Mouse (Mus musculus) heart, embryonic 16.5 days (tissue): Measurements from ENCODE around the gene Ccnt1. TPM values are rescaled to one million over a fixed set of nuclear protein-coding genes. Genes with fewer than 3 reads are reported as not detected.
"Not testable (repeated sequence)": the region's sequence is repeated elsewhere in the genome, so short reads cannot be mapped to it uniquely, and the experiment has no call there.

Experiments
- ATAC-seq: fragments of 200-750 bp; cut with Nextera tagmentation; replicated peaks from 2 replicates; pipeline ENCODE4 v1.8.0; 2017; ENCODE audit warnings: moderate number of reproducible peaks; ENCODE audit not compliant: insufficient read depth, low FRiP score; ENCODE audit errors: extremely low read depth
- H3K27ac ChIP-seq: fragments of 300-500 bp; sonication (generic); 2 replicates; pipeline ENCODE4 v1.5.1; 2014; ENCODE audit warnings: mild to moderate bottlenecking, low read length, control low read depth, moderate library complexity
- H3K27me3 ChIP-seq: fragments of 300-500 bp; sonication (generic); 2 replicates; pipeline ENCODE4 v1.6.1; 2014; ENCODE audit warnings: low read length, mixed read lengths; ENCODE audit not compliant: control insufficient read depth, insufficient read depth
- H3K36me3 ChIP-seq: fragments of 300-500 bp; sonication (generic); 2 replicates; pipeline ENCODE4 v1.6.1; 2014; ENCODE audit not compliant: control insufficient read depth, insufficient read depth
- H3K4me1 ChIP-seq: fragments of 300-500 bp; sonication (generic); 2 replicates; pipeline ENCODE4 v1.6.1; 2014; ENCODE audit warnings: low read length, mixed read lengths; ENCODE audit not compliant: control insufficient read depth, insufficient read depth
- H3K4me2 ChIP-seq: fragments of 300-500 bp; sonication (generic); 2 replicates; pipeline ENCODE4 v1.6.1; 2014; ENCODE audit warnings: low read depth, mild to moderate bottlenecking, control low read depth, low read length
- H3K4me3 ChIP-seq: fragments of 300-500 bp; sonication (generic); 2 replicates; pipeline ENCODE4 v1.5.1; 2014; ENCODE audit warnings: mild to moderate bottlenecking, control low read depth, low read length
- H3K9ac ChIP-seq: fragments of 300-500 bp; sonication (generic); 2 replicates; pipeline ENCODE4 v1.6.1; 2014; ENCODE audit warnings: low read length, control low read depth
- H3K9me3 ChIP-seq: fragments of 300-500 bp; sonication (generic); replicated peaks from 2 replicates; pipeline ENCODE4 v1.6.1; 2016; ENCODE audit warnings: low read length; ENCODE audit not compliant: control insufficient read depth
- WGBS: fragments of 180-500 bp; shearing (Covaris S2); extraction: QIAGEN DNeasy Blood & Tissue Kit; methylation state at CpG from one replicate; pipeline ENCODE4 v1.1.7; 2014; 5-methylcytosine and 5-hydroxymethylcytosine counted together
- polyA plus RNA-seq: library from polyadenylated mRNA; unstranded; fragments of >200 nt; fragmentation: Nextera tagmentation; extraction: Ambion mirVana; gene quantifications from 2 replicates; pipeline ENCODE4 v1.2.1, GENCODE M21; 2015

Gene Ccnt1
- polyA plus RNA-seq, 1 experiment from 2014 or later = 41.2 TPM

GRCm38 (mm10) chr15:98527056-98527771 lies 43.5 kb downstream of the Ccnt1 start:
- no peak overlapping the region for H3K9ac ChIP-seq
- no peak overlapping the region for H3K4me2 ChIP-seq
- WGBS = 92% methylated on average over 5 of the region's 5 CpGs
- no peaks in the 10 kb centered on the region for H3K27me3 ChIP-seq
- H3K4me1 ChIP-seq = peaks cover 1% of the 10 kb centered on the region
- no peaks in the 10 kb centered on the region for H3K9me3 ChIP-seq
- no peak overlapping the region for H3K27ac ChIP-seq
- ATAC-seq = no peak
- peaks cover 79% of the 10 kb centered on the region for H3K36me3 ChIP-seq
- H3K4me3 ChIP-seq = no peak overlapping the region

- H3K27me3 ChIP-seq = no peaks in the 10 kb centered on the region
- H3K4me1 ChIP-seq = no peaks in the 10 kb centered on the region
- H3K36me3 ChIP-seq = peaks cover 80% of the 10 kb centered on the region
- 59% methylated on average over 5 of the region's 5 CpGs for WGBS
- H3K27ac ChIP-seq = no peak overlapping the region
- no peak overlapping the region for H3K4me2 ChIP-seq
- H3K9ac ChIP-seq = no peak overlapping the region
- no peak for ATAC-seq
- no peaks in the 10 kb centered on the region for H3K9me3 ChIP-seq
- no peak overlapping the region for H3K4me3 ChIP-seq
These were observed 44.7 kb downstream of the Ccnt1 start for GRCm38 (mm10) chr15:98526057-98526456.

GRCm38 (mm10) chr15:98521245-98521644 lies 49.5 kb downstream of the Ccnt1 start:
- H3K36me3 ChIP-seq = peaks cover 59% of the 10 kb centered on the region
- H3K9me3 ChIP-seq = no peaks in the 10 kb centered on the region

GRCm38 (mm10) chr15:98517380-98518355 lies 53.1 kb downstream of the Ccnt1 start:
- Histone ChIP-seq H3K4me3 (no peak overlapping the region), H3K9ac (no peak overlapping the region), H3K27ac (no peak overlapping the region), H3K4me1 (peaks cover 7% of the 10 kb centered on the region), H3K27me3 (no peaks in the 10 kb centered on the region), H3K4me2 (no peak overlapping the region), H3K9me3 (no peaks in the 10 kb centered on the region; the same call in 1 of the 2 replicates), H3K36me3 (peaks cover 31% of the 10 kb centered on the region)
- WGBS = 67% methylated on average over 16 of the region's 16 CpGs
- ATAC-seq = no peak

More at GRCm38 (mm10) chr15:98521245-98521644, 49.5 kb downstream of the Ccnt1 start:
- H3K4me2 ChIP-seq = no peak overlapping the region
- no peak overlapping the region for H3K4me3 ChIP-seq
- 91% methylated on average over 3 of the region's 3 CpGs for WGBS
- no peak for ATAC-seq
- H3K9ac ChIP-seq = no peak overlapping the region
- H3K27me3 ChIP-seq = no peaks in the 10 kb centered on the region
- no peaks in the 10 kb centered on the region for H3K4me1 ChIP-seq
- H3K27ac ChIP-seq = no peak overlapping the region

- H3K4me3 ChIP-seq, H3K4me2 ChIP-seq, H3K27ac ChIP-seq, H3K9me3 ChIP-seq, H3K27me3 ChIP-seq, H3K9ac ChIP-seq, ATAC-seq: not testable (repeated sequence)
- peaks cover 18% of the 10 kb centered on the region for H3K4me1 ChIP-seq
- WGBS = 51% methylated on average over 2 of the region's 2 CpGs
- H3K36me3 ChIP-seq = peaks cover 15% of the 10 kb centered on the region
These were observed 55.9 kb downstream of the Ccnt1 start for GRCm38 (mm10) chr15:98514845-98515244.

GRCm38 (mm10) chr15:98514146-98514545 lies 56.6 kb downstream of the Ccnt1 start:
- peaks cover 18% of the 10 kb centered on the region for H3K4me1 ChIP-seq
- no peak overlapping the region for H3K9ac ChIP-seq
- no peak overlapping the region for H3K4me2 ChIP-seq
- no peak for ATAC-seq
- no peaks in the 10 kb centered on the region for H3K27me3 ChIP-seq
- H3K4me3 ChIP-seq = no peak overlapping the region
- no peaks in the 10 kb centered on the region; the same call in 1 of the 2 replicates for H3K9me3 ChIP-seq
- H3K36me3 ChIP-seq = peaks cover 10% of the 10 kb centered on the region
- WGBS = 77% methylated on average over 8 of the region's 8 CpGs
- H3K27ac ChIP-seq = no peak overlapping the region

GRCm38 (mm10) chr15:98513676-98514075 lies 57.0 kb downstream of the Ccnt1 start:
- 77% methylated on average over 3 of the region's 3 CpGs for WGBS
- not testable (repeated sequence) for H3K27ac ChIP-seq, H3K4me3 ChIP-seq, H3K9me3 ChIP-seq, ATAC-seq, H3K9ac ChIP-seq, H3K27me3 ChIP-seq, H3K4me2 ChIP-seq
- Histone ChIP-seq H3K36me3 (peaks cover 10% of the 10 kb centered on the region), H3K4me1 (peaks cover 18% of the 10 kb centered on the region)

GRCm38 (mm10) chr15:98512799-98513321 lies 57.9 kb downstream of the Ccnt1 start:
- Histone ChIP-seq H3K36me3 (peaks cover 3% of the 10 kb centered on the region), H3K27ac (peak overlapping the region; percentile 47; the same call in 1 of the 2 replicates), H3K4me3 (peak overlapping the region; percentile 5; the same call in 1 of the 2 replicates), H3K9ac (no peak overlapping the region), H3K9me3 (no peaks in the 10 kb centered on the region; the same call in 1 of the 2 replicates), H3K4me1 (peaks cover 18% of the 10 kb centered on the region), H3K4me2 (peak overlapping the region; percentile 39), H3K27me3 (no peaks in the 10 kb centered on the region)
- ATAC-seq = 0 out of 2 replicates have a peak, but pooled peaks have one; percentile 14
- 20% methylated on average over 17 of the region's 17 CpGs for WGBS
